Mouse (Mus musculus) CH12.LX (cell line): Measurements from ENCODE around the gene Tcp11. TPM values are rescaled to one million over a fixed set of nuclear protein-coding genes. Genes with fewer than 3 reads are reported as not detected.

ENCODE experiments used
- DNase-seq: peaks from one replicate; pipeline ENCODE4 v3.0.0-alpha.2; 2013; ENCODE audit errors: extremely low read depth
- H3K27ac ChIP-seq: 2 replicates; pipeline ENCODE4 v1.5.1; 2012; ENCODE audit warnings: low read depth, mild to moderate bottlenecking, control low read depth, moderate library complexity; ENCODE audit not compliant: insufficient read depth
- H3K27me3 ChIP-seq: replicated peaks from 2 replicates; pipeline ENCODE3; 2012; ENCODE audit warnings: inconsistent platforms
- H3K36me3 ChIP-seq, 2 experiments: replicated peaks in 1 of 2; 2 replicates each; pipeline versions ENCODE3 to v1.6.1; 2012; ENCODE audit warnings: inconsistent platforms in 1 of 2, low read length in 1 of 2, mild to moderate bottlenecking in 1 of 2, mixed read lengths in 1 of 2, moderate library complexity in 1 of 2; ENCODE audit not compliant: control insufficient read depth in 1 of 2, insufficient read depth in 1 of 2
- H3K4me1 ChIP-seq, 2 experiments: 2 replicates each; pipeline ENCODE4 v1.6.1; 2012; ENCODE audit warnings: inconsistent platforms in 1 of 2, moderate library complexity in 1 of 2; ENCODE audit not compliant: insufficient read depth in 2 of 2, control insufficient read depth in 1 of 2
- H3K4me2 ChIP-seq: 2 replicates; pipeline ENCODE4 v1.6.1; 2012; ENCODE audit warnings: low read depth, mild to moderate bottlenecking, control low read depth; ENCODE audit not compliant: poor library complexity, insufficient read depth, severe bottlenecking
- H3K4me3 ChIP-seq, 3 experiments: fragments of 150-350 bp in 1 of 3; sonication (generic) in 1 of 3; replicated peaks in 1 of 3; 2 replicates each; pipeline versions ENCODE3 to v1.5.1; 2011 to 2012; ENCODE audit warnings: low read depth in 2 of 3, low read length in 2 of 3, mild to moderate bottlenecking in 2 of 3, moderate library complexity in 2 of 3, control low read depth in 1 of 3, improper control_type of control experiment in 1 of 3, inconsistent platforms in 1 of 3, mixed read lengths in 1 of 3; ENCODE audit not compliant: poor library complexity in 1 of 3
- H3K79me2 ChIP-seq: replicated peaks from 2 replicates; pipeline ENCODE4 v1.6.1; 2012; ENCODE audit warnings: mild to moderate bottlenecking, moderate library complexity; ENCODE audit not compliant: control insufficient read depth, poor library complexity, insufficient read depth, severe bottlenecking; ENCODE audit errors: extremely low read depth
- H3K9ac ChIP-seq: 2 replicates; pipeline ENCODE4 v1.6.1; 2012; ENCODE audit warnings: low read depth, mild to moderate bottlenecking, control low read depth, moderate library complexity; ENCODE audit not compliant: insufficient read depth
- H3K9me3 ChIP-seq: replicated peaks from 2 replicates; pipeline ENCODE3; 2012; ENCODE audit warnings: low read length, inconsistent platforms, mixed read lengths
- BHLHE40 ChIP-seq: IDR thresholded peaks from 2 replicates; pipeline ENCODE4 v1.6.1; 2011; ENCODE audit warnings: mild to moderate bottlenecking, low read depth, low read length, improper control_type of control experiment
- CHD2 ChIP-seq: IDR thresholded peaks from 2 replicates; pipeline ENCODE4 v1.6.1; 2011; ENCODE audit warnings: low read length, improper control_type of control experiment
- CTCF ChIP-seq, 2 experiments: IDR thresholded peaks in 1 of 2; conservative IDR thresholded peaks in 1 of 2; 2 replicates each; pipeline ENCODE4 v1.5.1; 2011 to 2012; ENCODE audit warnings: low read depth in 2 of 2, low read length in 2 of 2, improper control_type of control experiment in 1 of 2, inconsistent platforms in 1 of 2, mild to moderate bottlenecking in 1 of 2, moderate library complexity in 1 of 2
- E2F4 ChIP-seq: IDR thresholded peaks from 2 replicates; pipeline ENCODE4 v1.6.1; 2011; ENCODE audit warnings: low read depth, low read length, improper control_type of control experiment; ENCODE audit not compliant: insufficient replicate concordance
- GABPA ChIP-seq: IDR thresholded peaks from 2 replicates; pipeline ENCODE4 v1.6.1; 2012; ENCODE audit warnings: low read depth, low read length, improper control_type of control experiment, inconsistent platforms; ENCODE audit not compliant: insufficient replicate concordance
- HCFC1 ChIP-seq: IDR thresholded peaks from 2 replicates; pipeline ENCODE4 v1.6.1; 2012; ENCODE audit warnings: low read depth, mild to moderate bottlenecking, inconsistent platforms, low read length, improper control_type of control experiment
- IRF4 ChIP-seq: IDR thresholded peaks from 2 replicates; pipeline ENCODE4 v1.6.1; 2014; ENCODE audit warnings: low read depth, mild to moderate bottlenecking, inconsistent platforms, low read length, improper control_type of control experiment
- JUN ChIP-seq: IDR thresholded peaks from 2 replicates; pipeline ENCODE4 v1.6.1; 2011; ENCODE audit warnings: low read depth, mild to moderate bottlenecking, low read length, improper control_type of control experiment, moderate library complexity; ENCODE audit not compliant: insufficient read depth
- JUND ChIP-seq: conservative IDR thresholded peaks from 2 replicates; pipeline ENCODE4 v1.6.1; 2011; ENCODE audit warnings: low read depth, low read length, improper control_type of control experiment
- MXI1 ChIP-seq: IDR thresholded peaks from 2 replicates; pipeline ENCODE4 v1.6.1; 2011; ENCODE audit warnings: mild to moderate bottlenecking, low read depth, low read length, improper control_type of control experiment
- PAX5 ChIP-seq: IDR thresholded peaks from 2 replicates; pipeline ENCODE4 v1.6.1; 2012; ENCODE audit warnings: low read length, inconsistent platforms, mixed read lengths
- POLR2AphosphoS2 ChIP-seq: IDR thresholded peaks from 2 replicates; pipeline ENCODE4 v1.6.1; 2011; ENCODE audit warnings: low read depth, low read length, improper control_type of control experiment
- RAD21 ChIP-seq: IDR thresholded peaks from 2 replicates; pipeline ENCODE4 v1.6.1; 2011; ENCODE audit warnings: low read depth, mild to moderate bottlenecking, low read length, improper control_type of control experiment, moderate library complexity
- RCOR1 ChIP-seq: conservative IDR thresholded peaks from 2 replicates; pipeline ENCODE4 v1.6.1; 2012; ENCODE audit warnings: low read depth, mild to moderate bottlenecking, inconsistent platforms, low read length, improper control_type of control experiment
- SIN3A ChIP-seq: IDR thresholded peaks from 2 replicates; pipeline ENCODE4 v1.6.1; 2012; ENCODE audit warnings: low read length, improper control_type of control experiment, inconsistent platforms
- SMC3 ChIP-seq: IDR thresholded peaks from 2 replicates; pipeline ENCODE4 v1.6.1; 2011; ENCODE audit warnings: low read depth, low read length, improper control_type of control experiment
- USF1 ChIP-seq: IDR thresholded peaks from 2 replicates; pipeline ENCODE4 v1.6.1; 2014; ENCODE audit warnings: low read depth, mild to moderate bottlenecking, inconsistent platforms, low read length, improper control_type of control experiment
- USF2 ChIP-seq: conservative IDR thresholded peaks from 2 replicates; pipeline ENCODE4 v1.6.1; 2011; ENCODE audit warnings: low read depth, low read length, improper control_type of control experiment
- ZC3H11A ChIP-seq: IDR thresholded peaks from 2 replicates; pipeline ENCODE4 v1.6.1; 2012; ENCODE audit warnings: low read depth, mild to moderate bottlenecking, inconsistent platforms, low read length, improper control_type of control experiment
- ZKSCAN1 ChIP-seq: IDR thresholded peaks from 2 replicates; pipeline ENCODE4 v1.6.1; 2012; ENCODE audit warnings: low read depth, inconsistent platforms, low read length, improper control_type of control experiment, borderline replicate concordance
- ZMIZ1 ChIP-seq: IDR thresholded peaks from 2 replicates; pipeline ENCODE4 v1.6.1; 2012; ENCODE audit warnings: low read depth, mild to moderate bottlenecking, inconsistent platforms, low read length, improper control_type of control experiment
- ZNF384 ChIP-seq: IDR thresholded peaks from 2 replicates; pipeline ENCODE4 v1.6.1; 2012; ENCODE audit warnings: low read depth, low read length, improper control_type of control experiment, inconsistent platforms
- dilution Hi-C: fragments of 300-500 bp; cut with MboI; formaldehyde crosslinking; loops from 2 replicates; pipeline ENCODE4 v1.14.3; 2020; ENCODE audit warnings: low sequenced_read_pairs; ENCODE audit not compliant: extremely low pct_unique_long_range_greater_than_20kb, extremely low pct_ligation_motif_present
- in situ Hi-C: fragments of 300-500 bp; cut with MboI; formaldehyde crosslinking; loops from 3 replicates; pipeline ENCODE4 v1.14.3; 2019; ENCODE audit warnings: low sequenced_read_pairs, low pct_ligation_motif_present, low pct_unique_long_range_greater_than_20kb, mixed read lengths
- polyA plus RNA-seq: library from polyadenylated mRNA; unstranded; fragments of >175 nt; gene quantifications from 2 replicates; pipeline ENCODE4 v1.2.1, GENCODE M21; 2012; ENCODE audit warnings: low read depth; ENCODE audit not compliant: insufficient read length
- total RNA-seq, 2 experiments: library from RNA; depleted of rRNA; stranded (reverse); fragments of 300-350 nt in 1 of 2; fragments of >200 nt in 1 of 2; gene quantifications; 2 replicates each; pipeline ENCODE4 v1.2.3; 2012 to 2014

Gene Tcp11
- total and polyA plus RNA-seq, 3 experiments = not detected

DNA sequence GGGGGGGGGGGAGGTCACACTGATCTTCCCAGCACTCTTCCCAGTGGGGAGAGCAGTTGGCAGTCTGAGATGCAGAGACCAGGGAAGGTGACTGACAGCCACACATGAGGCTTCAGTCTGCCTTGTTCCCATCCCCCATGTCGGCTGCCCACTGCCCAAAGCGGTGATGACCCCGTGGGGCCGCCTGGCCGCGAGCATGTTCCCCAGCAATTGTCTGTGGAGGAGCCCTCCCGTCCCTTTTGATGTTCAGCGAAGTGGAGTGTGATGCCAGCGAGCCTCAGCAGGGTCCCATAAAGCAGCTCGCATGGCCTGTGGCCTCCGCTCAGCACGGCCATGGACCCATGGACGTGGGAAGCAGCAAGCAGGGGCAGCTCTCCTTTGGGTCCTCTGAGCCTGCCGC is 26.8 kb upstream of the Tcp11 start:
- Histone ChIP-seq H3K79me2 (no peaks in the 10 kb centered on the region), H3K36me3 (no peaks in the 10 kb centered on the region), H3K4me2 (no peak overlapping the region), H3K4me1 (peaks cover 12 to 25% of the 10 kb centered on the region in 2 experiments), H3K27me3 (no peaks in the 10 kb centered on the region), H3K4me3 (no peak overlapping the region), H3K27ac (no peak overlapping the region), H3K9ac (no peak overlapping the region), H3K9me3 (peaks cover 13% of the 10 kb centered on the region)
- in situ Hi-C loops = no loop called here
- TF ChIP-seq ZC3H11A (no peak), RCOR1 (no peak), E2F4 (no peak), ZMIZ1 (no peak), SMC3 (no peak), PAX5 (no peak), ZNF384 (no peak), BHLHE40 (no peak), IRF4 (no peak), JUND (no peak), SIN3A (no peak), ZKSCAN1 (no peak), USF2 (no peak), GABPA (no peak), JUN (no peak), CTCF (conservative IDR thresholded peaks at IDR 0.05 in 1 of 2, IDR thresholded peaks at IDR 0.05 in 1 of 2; ENCODE audit: low read depth in 2 of 2, low read length in 2 of 2) (no peak), MXI1 (no peak), POLR2AphosphoS2 (no peak), USF1 (no peak), CHD2 (no peak)
- dilution Hi-C loops = no loop called here
- DNase-seq = no peak

DNA sequence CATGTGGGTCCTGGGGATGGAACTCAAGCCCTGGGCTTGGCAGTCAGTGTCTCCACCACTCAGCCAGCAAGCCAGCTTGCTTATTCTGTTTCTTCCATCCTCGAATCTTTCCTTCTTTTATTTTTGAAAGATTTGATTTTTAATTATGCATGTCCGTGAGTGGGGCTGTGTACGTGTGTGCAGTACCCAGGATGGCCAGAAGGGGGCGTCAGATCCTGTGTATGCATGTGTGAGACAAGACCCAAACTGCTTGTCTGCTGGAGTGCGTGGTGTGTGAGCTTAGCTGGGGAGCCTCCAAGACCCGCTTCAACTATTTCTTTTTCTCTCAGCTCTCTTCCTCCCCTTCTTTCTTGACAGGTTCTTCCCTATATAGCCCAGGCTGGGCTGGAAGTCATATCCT is 25.9 kb upstream of the Tcp11 start:
- H3K9me3 ChIP-seq = peaks cover 9% of the 10 kb centered on the region

More for the DNA sequence above, 25.9 kb upstream of the Tcp11 start:
- Histone ChIP-seq H3K36me3 (no peaks in the 10 kb centered on the region), H3K27ac (no peak overlapping the region), H3K27me3 (no peaks in the 10 kb centered on the region), H3K9ac (no peak overlapping the region)
- DNase-seq = no peak
- TF ChIP-seq HCFC1 = no peak
- peak; percentile 44 to 62; a peak in 3 of 4 replicates for TF ChIP-seq CTCF (conservative IDR thresholded peaks at IDR 0.05 in 1 of 2, IDR thresholded peaks at IDR 0.05 in 1 of 2; ENCODE audit: low read depth in 2 of 2, low read length in 2 of 2)
- TF ChIP-seq SMC3 = peak; percentile 23; the same call in 1 of the 2 replicates
- TF ChIP-seq RAD21 = peak; percentile 3; the same call in 1 of the 2 replicates
- no peak for TF ChIP-seq SIN3A
- TF ChIP-seq USF2 = no peak
- TF ChIP-seq, all 38 proteins: peak for 3
- Histone ChIP-seq H3K79me2 (no peaks in the 10 kb centered on the region), H3K4me3 (no peak overlapping the region), H3K4me2 (no peak overlapping the region), H3K4me1 (peaks cover 12 to 25% of the 10 kb centered on the region in 2 experiments)
- dilution Hi-C loops = no loop called here
- in situ Hi-C loops = no loop called here
